Mouse (Mus musculus): ENCODE measurements around the gene Atp10b.

GRCm38 (mm10) chr11:43182816-43183215, 33.1 kb downstream of the Atp10b start:
- no peak for TF ChIP-seq POLR2A (IDR thresholded peaks at IDR 0.05; ENCODE audit: borderline replicate concordance, extremely low read depth, low read depth, low read length)
- no peak for TF ChIP-seq CTCF (IDR thresholded peaks at IDR 0.05; ENCODE audit: insufficient read depth, low read length)

Data from lung, adult 2 months (tissue).